Mouse (Mus musculus) embryonic fibroblast, embryonic 13.5 days (primary cell): ENCODE results near the gene Spats2l.

ENCODE experiments used
- CTCF ChIP-seq: IDR thresholded peaks from 2 replicates; pipeline ENCODE4 v1.5.1; 2011; ENCODE audit warnings: mild to moderate bottlenecking, control low read depth, low read length, moderate library complexity, borderline replicate concordance; ENCODE audit not compliant: insufficient read depth
- POLR2A ChIP-seq: IDR thresholded peaks from 2 replicates; pipeline ENCODE4 v1.6.1; 2011; ENCODE audit warnings: low read depth, mild to moderate bottlenecking, control low read depth, low read length, moderate library complexity

- TF ChIP-seq CTCF: no peak
- TF ChIP-seq POLR2A: no peak
Observed at GRCm38 (mm10) chr1:57836686-57837317, 62.8 kb downstream of the Spats2l start.
